Comparison of ENCODE assay signal across 12 mouse cellular contexts in the genomic region with DNA sequence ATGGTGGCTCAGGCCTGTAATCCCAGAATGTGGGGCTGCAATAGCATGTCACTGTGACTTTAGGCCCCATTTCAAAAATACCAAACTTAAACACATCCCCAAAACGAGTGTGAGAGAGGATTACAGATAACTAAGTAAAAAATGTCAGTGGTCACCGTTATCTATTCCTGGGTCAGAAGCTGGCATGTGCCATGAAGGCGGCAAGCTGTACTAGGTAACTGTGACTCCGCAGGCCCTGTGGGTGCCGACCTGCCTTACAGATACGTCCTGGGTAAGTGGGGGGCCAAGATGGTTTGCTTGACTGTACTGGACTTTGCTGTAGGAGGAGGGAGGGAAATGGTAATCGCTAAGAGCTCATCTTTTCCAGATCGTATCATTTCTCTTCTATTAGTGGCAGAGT.
"Had no signal": no experiment of that assay in that cellular context is flagged by ENCODE, and none has a peak within 500 bp of the region (broad histone marks: within the 10 kb centered on the region; RNA-seq: fewer than 3 reads in every experiment).

No protein-coding gene starts in this region.

- H3K4me1 ChIP-seq: limb, embryonic 15.5 days; midbrain, embryonic 12.5 days had no signal

- H3K27me3 ChIP-seq: limb, embryonic 15.5 days; midbrain, embryonic 12.5 days had no signal

- H3K9me3 ChIP-seq: limb, embryonic 15.5 days; midbrain, embryonic 12.5 days had no signal

- H3K27ac ChIP-seq: hindbrain, postnatal 0 days; kidney, postnatal 0 days; limb, embryonic 15.5 days; midbrain, embryonic 12.5 days; stomach, postnatal 0 days had no signal

- DNase-seq: layer of hippocampus, adult 9-11 months; layer of hippocampus, postnatal 36 days; lung, adult 2 months; lung, postnatal 36 days; right cerebral cortex, postnatal 14 days had no signal

- H3K9ac ChIP-seq: limb, embryonic 15.5 days; midbrain, embryonic 12.5 days had no signal

- H3K4me2 ChIP-seq: limb, embryonic 15.5 days; midbrain, embryonic 12.5 days had no signal

- H3K4me3 ChIP-seq: limb, embryonic 15.5 days; midbrain, embryonic 12.5 days had no signal

- ATAC-seq: hindbrain, postnatal 0 days; lung, postnatal 0 days; midbrain, embryonic 16.5 days had no signal
